Mouse (Mus musculus): ENCODE measurements around the gene 4833427G06Rik. TPM values are rescaled to one million over a fixed set of nuclear protein-coding genes. Genes with fewer than 3 reads are reported as not detected.

The 4833427G06Rik gene
- total RNA-seq, 2 experiments from 2014 or later, result not detected

DNA sequence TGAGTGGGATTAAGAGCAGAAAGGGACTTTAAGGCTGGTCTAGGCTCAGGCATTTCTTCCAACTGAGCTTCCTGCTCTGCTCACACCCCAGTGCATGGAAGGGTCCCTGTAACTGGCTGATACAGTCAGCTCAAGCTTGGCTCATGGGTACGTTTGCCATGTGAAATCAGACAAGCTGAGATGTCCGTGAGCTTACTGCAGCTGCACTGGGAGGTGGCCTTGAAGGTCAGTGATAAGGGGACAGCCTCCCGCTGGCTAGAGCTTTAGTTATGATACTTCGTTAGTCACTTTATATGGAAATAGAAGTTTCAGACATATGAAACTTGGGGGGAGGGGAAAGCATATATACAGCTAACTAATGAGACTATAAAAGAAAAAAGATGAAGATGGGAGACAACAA, 31.1 kb downstream of the 4833427G06Rik start:
- ATAC-seq (replicated peaks; ENCODE audit: poor library complexity), result no peak

DNA sequence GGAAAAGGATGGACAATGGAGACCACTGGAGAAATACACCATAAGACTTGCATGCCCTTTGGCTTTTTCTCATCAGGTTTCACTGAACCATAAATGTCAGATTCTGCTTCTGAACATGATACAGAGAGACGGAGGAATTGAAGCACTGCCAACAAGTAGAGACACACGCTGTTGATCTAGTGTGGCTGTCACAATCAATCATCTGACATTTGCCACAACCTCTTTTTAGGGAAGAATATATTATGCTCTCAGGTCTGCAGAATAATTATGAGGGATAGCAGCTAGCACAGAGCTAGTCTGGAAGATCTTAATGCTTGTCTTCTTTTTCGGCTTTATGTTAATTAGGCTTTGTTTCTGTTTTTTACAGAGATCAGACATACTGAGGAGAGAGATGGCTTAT, 33.7 kb downstream of the 4833427G06Rik start:
- ATAC-seq (replicated peaks; ENCODE audit: poor library complexity), result no peak

DNA sequence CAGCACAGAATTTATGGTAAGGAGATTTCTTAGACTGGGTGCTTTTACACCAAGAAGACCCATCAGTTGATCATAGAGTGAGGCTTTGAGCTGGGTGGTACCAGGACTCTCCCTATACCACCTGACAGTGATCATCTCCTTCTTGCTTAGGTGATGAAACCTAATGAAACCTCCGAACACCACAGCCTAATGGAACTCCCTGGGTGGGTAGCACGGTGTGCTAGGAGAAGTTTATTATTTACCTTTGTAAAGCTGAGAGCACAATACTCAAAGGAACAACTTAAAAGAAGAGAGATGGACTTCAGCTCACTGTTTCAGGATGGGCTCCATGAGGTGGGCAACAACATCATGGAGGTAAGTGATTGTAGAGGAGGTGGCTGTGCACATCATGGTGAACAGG, 41.3 kb downstream of the 4833427G06Rik start, which contains the start of gene Btg4:
TSS of gene Btg4 (plus strand) at position 301 of the 400 bp plus-strand sequence.
- ATAC-seq (replicated peaks; ENCODE audit: poor library complexity), result no peak

DNA sequence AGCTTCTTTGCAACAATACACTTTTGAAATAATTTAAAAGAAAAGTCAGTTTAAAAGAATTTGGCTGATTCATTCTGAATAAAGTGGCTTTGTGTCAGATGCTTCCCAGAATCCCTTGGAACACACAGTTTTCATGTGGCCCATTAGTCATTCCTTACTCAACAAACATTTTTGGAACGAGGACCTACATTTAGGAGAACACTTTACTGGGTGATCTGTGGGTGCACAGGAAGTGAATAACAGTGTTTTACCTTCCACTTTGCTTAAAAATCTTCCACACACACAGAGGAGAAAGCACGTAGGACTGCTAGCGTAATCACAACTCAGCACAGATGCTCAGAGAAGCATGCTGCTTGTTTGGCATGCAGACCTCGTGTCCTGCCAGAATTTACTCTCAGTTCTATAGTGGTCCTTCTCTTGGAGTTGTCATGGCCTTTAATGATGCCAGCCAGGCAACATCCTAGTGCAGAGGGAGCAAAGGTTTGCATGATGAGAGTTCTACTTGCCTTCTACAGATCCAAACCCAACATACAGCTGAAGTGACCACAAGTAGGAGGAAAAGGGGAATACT, 42.8 kb downstream of the 4833427G06Rik start:
- ATAC-seq (replicated peaks; ENCODE audit: poor library complexity), result no peak

DNA sequence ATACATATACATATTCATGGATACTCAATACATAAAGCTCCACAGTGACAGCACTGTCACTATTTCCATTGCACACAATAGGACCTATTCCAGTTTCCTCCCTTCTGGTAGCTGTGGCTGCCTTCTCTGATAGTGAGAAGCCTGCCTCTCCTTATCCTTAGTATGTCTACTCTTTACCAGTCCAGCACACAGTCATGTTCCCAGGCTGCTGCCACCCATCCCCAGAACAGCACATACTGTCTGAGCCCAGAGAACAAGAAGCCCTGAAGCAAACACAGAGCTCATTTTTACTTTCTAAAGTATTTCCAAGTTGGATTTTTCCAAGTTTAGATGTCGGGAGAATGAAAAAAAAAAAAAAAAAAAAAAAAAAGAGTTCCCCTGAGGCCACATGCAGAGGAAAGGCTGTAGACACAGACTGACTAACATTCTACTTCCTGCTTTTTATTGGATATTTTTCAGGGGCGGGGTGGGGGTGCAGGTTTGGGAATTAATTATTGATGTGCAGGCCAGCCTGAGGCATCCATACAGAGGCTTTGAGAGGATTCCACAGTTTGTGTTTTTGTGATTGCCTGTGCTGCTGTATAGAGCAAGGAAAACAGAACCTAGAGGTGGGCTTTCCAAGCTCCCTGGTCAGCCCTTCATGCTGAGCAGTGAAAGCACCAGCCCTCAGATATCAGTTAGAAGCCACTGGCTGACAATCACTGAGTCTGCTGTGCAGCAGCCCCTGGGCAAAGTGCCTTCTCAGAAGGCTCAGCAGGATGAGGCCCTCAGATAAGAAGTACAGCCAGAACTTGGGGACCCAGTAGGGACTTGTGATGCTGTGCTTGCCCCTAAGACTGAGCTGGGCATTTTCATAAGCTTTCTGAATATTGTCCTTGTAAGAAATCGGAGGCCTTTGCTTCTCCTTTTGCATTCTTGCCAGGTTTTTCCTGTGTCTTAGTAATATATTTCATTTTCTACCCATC, 45.2 kb downstream of the 4833427G06Rik start:
- peak; percentile 87 for ATAC-seq (replicated peaks; ENCODE audit: poor library complexity)

DNA sequence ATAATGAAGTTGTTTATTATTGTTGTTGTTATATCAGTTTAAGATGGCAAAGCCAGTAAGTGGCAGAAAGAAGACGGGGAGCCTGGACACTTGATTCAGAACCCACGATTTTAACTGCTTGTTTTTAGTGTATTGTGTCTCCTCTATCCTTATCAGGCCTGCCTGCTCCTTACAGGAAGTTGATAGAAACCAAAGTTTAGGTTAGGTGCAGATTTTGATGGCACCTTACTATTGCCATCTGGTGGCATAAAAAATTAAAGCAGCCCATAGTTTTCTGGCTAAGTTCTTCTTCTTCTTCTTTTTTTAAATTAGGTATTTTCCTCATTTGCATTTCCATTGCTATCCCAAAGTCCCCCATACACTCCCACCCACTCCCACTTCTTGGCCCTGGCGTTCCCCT, 49.7 kb downstream of the 4833427G06Rik start:
- ATAC-seq (replicated peaks; ENCODE audit: poor library complexity), result peak; percentile 90

DNA sequence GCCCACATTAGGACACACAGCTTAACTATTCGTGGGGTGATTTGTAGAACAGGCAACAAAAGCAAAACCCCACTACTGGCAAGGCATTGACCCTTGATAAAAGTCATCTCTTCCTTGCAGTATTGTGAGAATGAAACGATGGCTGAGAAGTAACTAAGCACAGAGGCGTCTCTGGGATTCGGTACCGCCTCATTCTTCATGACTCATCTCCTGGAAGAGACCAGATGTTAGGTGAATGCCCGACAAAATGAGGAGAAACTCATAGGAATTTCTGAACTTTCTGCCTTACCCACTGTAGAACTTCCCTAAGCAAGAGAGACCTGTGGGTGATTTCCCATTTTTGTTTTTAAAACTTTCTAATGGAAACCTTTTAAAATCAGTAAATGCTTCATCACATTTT, 59.7 kb downstream of the 4833427G06Rik start:
- ATAC-seq (replicated peaks; ENCODE audit: poor library complexity), result no peak

DNA sequence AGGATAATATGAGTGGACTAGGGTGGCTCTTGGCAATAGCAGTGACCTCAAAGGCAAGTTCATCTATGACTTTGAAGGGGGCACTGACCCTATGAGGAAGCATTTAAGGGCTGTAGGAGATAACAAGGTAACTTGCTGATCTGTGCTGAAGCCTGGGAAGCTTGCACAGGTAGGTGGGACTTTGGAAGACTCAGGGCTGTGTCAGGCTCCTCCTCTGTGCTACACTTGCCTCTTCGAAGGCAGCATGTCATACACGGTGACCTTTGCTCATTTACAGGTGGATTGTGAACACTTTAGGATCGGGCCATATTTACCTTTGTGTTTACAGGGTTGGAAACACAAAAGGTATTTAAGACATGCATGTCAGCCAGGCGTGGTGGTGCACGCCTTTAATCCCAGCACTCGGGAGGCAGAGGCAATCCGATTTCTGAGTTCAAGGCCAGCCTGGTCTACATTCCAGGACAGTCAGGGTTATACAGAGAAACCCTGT, 60.3 kb downstream of the 4833427G06Rik start:
- ATAC-seq (replicated peaks; ENCODE audit: poor library complexity), result no peak

DNA sequence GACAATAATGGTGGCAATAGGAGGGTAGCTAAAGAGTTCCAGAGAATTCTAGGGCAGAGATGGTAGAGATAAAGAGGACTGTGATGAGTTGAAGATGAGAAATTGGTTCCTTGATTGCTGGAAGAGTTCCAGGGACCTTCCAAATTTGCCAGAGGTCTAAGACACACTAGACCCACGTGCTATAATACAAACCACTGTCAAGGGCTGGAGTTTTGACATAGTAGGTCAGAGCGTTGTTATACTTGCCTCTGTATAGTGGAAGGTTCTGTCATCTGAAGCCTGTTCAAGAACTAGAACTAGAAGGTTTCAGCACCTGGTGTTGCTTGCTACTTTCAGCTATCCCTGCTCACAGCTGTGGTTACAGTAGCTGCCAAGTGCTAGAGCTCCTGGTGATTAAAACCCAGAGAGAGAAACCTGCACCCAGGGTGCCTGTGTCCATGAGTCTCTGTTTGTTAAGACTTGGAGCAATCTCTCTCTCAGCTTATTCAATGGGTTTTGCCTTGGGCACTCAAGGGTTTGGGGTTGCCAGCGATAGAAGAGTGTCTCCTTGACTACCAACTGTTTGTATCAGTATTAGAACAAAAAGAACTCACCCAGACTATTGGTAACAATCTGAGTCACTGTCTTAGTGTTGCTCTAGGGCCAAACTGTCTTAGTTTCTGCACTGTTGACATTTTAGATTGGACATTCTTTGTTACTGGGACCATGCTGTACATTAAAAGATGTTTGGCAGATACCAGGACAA, 68.9 kb downstream of the 4833427G06Rik start:
- ATAC-seq (replicated peaks; ENCODE audit: poor library complexity), result no peak

DNA sequence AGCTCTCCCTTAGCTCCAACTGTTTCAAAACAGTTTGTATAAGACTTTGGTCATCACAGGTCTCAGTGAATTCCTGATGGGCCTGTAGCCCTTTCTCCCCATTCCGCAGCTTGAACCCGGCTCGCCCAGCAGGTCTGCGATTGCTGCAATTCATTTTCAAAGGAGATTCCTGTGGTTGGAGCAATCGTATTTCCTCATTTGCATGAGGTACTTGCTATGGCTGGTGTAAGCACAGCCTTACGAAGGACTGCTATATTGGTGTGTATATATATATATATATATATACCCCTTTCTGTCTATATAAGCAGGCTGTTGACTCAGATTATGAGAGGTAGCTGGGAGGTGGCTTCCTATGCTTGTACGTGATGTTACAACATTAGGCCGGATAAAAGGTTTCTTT, 69.6 kb downstream of the 4833427G06Rik start:
- peak; percentile 80 for ATAC-seq (replicated peaks; ENCODE audit: poor library complexity)

DNA sequence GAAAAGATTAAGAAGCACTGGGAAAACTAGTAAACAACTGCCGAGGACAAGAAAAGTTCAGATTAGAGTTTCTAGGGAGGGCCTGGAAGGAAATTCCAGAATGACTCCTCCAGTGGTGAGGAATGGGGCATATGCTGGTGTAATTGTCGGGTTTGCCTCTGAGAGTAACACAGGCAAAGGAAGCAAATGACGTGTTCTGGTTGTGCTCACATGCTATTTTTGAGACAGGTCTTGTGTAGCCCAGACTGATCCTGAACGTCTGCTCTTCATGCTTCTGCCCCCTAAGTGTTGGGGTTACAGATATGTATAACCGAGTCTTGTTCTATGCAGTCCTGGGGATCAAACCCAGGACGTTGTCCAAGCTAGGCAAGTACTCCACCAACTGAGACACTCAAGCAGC, 70.3 kb downstream of the 4833427G06Rik start:
- ATAC-seq (replicated peaks; ENCODE audit: poor library complexity), result no peak

Other genes starting within 250 kb of the 4833427G06Rik start
- 27.1 and 27.3 TPM in 2 replicates for gene Sik2, start 93.0 kb downstream of the 4833427G06Rik start, total RNA-seq (2015)
- gene Sik2, start 93.0 kb downstream of the 4833427G06Rik start, total RNA-seq (2017), result 12.3 and 19.8 TPM in 2 replicates
- gene Btg4, start 41.2 kb downstream of the 4833427G06Rik start, total RNA-seq (2015), result 0.10 TPM in 1 of 2 replicates, not detected in the other
- not detected in 2 replicates for gene Btg4, start 41.2 kb downstream of the 4833427G06Rik start, total RNA-seq (2017)
- 7.5 and 9.9 TPM in 2 replicates for gene Layn, start 25.0 kb downstream of the 4833427G06Rik start, total RNA-seq (2015)
- 38.0 and 41.9 TPM in 2 replicates for gene Layn, start 25.0 kb downstream of the 4833427G06Rik start, total RNA-seq (2017)
- 0.10 and 0.22 TPM in 2 replicates for gene Gm32742, start 63.4 kb upstream of the 4833427G06Rik start, total RNA-seq (2015)
- 0.14 TPM in 1 of 2 replicates, not detected in the other for gene Gm32742, start 63.4 kb upstream of the 4833427G06Rik start, total RNA-seq (2017)
- gene Pou2af1, start 111.6 kb upstream of the 4833427G06Rik start, total RNA-seq (2015), result 0.39 TPM in 1 of 2 replicates, not detected in the other
- not detected in 2 replicates for gene Pou2af1, start 111.6 kb upstream of the 4833427G06Rik start, total RNA-seq (2017)
- 0.32 and 0.78 TPM in 2 replicates for gene Colca2, start 176.5 kb upstream of the 4833427G06Rik start, total RNA-seq (2015)
- 0.21 and 0.54 TPM in 2 replicates for gene Colca2, start 176.5 kb upstream of the 4833427G06Rik start, total RNA-seq (2017)
- gene 1810046K07Rik, start 226.8 kb upstream of the 4833427G06Rik start, total RNA-seq (2015), result not detected in 2 replicates
- 0.24 TPM in 1 of 2 replicates, not detected in the other for gene 1810046K07Rik, start 226.8 kb upstream of the 4833427G06Rik start, total RNA-seq (2017)